Mouse (Mus musculus): ENCODE measurements around the gene Ppp1r12b. TPM values are rescaled to one million over a fixed set of nuclear protein-coding genes. Genes with fewer than 3 reads are reported as not detected.

Gene Ppp1r12b
- total and polyA plus RNA-seq, 3 experiments, result 0.64 to 1.8 (median 1.6) TPM

DNA sequence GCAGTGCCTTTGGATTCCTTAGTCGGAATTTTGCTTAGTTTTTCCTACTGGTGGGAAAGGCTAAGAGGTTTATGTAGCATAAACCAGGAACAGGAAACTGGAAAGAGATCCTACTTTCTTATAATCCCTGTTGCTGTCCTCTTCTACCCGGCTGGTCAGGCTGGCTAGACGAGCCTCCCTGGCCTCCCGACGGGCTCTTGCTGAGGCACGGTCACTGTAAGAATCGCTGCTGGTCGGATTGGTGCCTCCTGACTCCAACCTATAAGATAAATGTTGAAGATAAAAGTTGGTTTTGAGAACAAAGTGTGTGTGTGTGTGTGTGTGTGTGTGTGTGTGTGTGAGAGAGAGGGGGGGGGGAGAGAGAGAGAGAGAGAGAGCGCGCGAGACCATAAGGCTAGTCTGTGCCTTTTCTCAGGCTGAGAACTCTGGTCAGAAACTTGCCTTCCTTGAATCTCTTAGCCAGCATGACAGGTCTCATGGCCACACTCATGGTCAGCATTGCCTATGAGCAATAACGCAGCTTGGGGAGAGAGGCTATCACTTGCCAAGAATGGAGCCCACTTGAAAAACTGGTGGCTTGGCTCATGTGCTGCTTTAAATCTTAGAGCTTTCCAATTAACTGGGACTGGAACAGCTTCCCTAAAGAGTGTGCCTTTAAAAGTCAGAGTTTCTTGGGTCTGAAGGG is 178.4 kb downstream of the Ppp1r12b start:
- H3K4me3 ChIP-seq (replicated peaks in 1 of 3; ENCODE audit: low read depth in 2 of 3, low read length in 2 of 3, poor library complexity in 1 of 3), result no peak overlapping the region
- H3K9me3 ChIP-seq (replicated peaks; ENCODE audit: low read length), result no peaks in the 10 kb centered on the region
- no peaks in the 10 kb centered on the region for H3K27me3 ChIP-seq (replicated peaks)
- in situ Hi-C loops (cut with MboI; ENCODE audit: low pct_ligation_motif_present, low pct_unique_long_range_greater_than_20kb, low sequenced_read_pairs) (no loop called here), dilution Hi-C loops (cut with MboI; ENCODE audit: extremely low pct_ligation_motif_present, extremely low pct_unique_long_range_greater_than_20kb, low sequenced_read_pairs) (no loop called here)
- H3K4me1 ChIP-seq (ENCODE audit: control insufficient read depth in 1 of 2, insufficient read depth in 2 of 2), result peaks cover 0 to 6% of the 10 kb centered on the region in 2 experiments; a peak in 1 of 4 replicates
- TF ChIP-seq MAFK (IDR thresholded peaks at IDR 0.05; ENCODE audit: insufficient replicate concordance, low read length) (no peak), E2F4 (IDR thresholded peaks at IDR 0.05; ENCODE audit: insufficient replicate concordance, low read depth, low read length) (no peak), CTCF (conservative IDR thresholded peaks at IDR 0.05 in 1 of 2, IDR thresholded peaks at IDR 0.05 in 1 of 2; ENCODE audit: low read depth in 2 of 2, low read length in 2 of 2) (no peak), POLR2AphosphoS2 (IDR thresholded peaks at IDR 0.05; ENCODE audit: low read depth, low read length) (no peak), ZMIZ1 (IDR thresholded peaks at IDR 0.05; ENCODE audit: low read depth, low read length) (no peak), MXI1 (IDR thresholded peaks at IDR 0.05; ENCODE audit: low read depth, low read length) (no peak), KAT2A (IDR thresholded peaks at IDR 0.05; ENCODE audit: insufficient replicate concordance, low read length) (no peak), RCOR1 (conservative IDR thresholded peaks at IDR 0.05; ENCODE audit: low read depth, low read length) (no peak), SMC3 (IDR thresholded peaks at IDR 0.05; ENCODE audit: low read depth, low read length) (no peak), HCFC1 (IDR thresholded peaks at IDR 0.05; ENCODE audit: low read depth, low read length) (no peak), ZKSCAN1 (IDR thresholded peaks at IDR 0.05; ENCODE audit: borderline replicate concordance, low read depth, low read length) (no peak), MEF2A (IDR thresholded peaks at IDR 0.05; ENCODE audit: borderline replicate concordance, low read depth, low read length) (no peak), ELF1 (IDR thresholded peaks at IDR 0.05; ENCODE audit: low read depth, low read length) (no peak), RAD21 (IDR thresholded peaks at IDR 0.05; ENCODE audit: low read depth, low read length) (no peak), ETS1 (conservative IDR thresholded peaks at IDR 0.05; ENCODE audit: low read depth, low read length) (no peak), ZC3H11A (IDR thresholded peaks at IDR 0.05; ENCODE audit: low read depth, low read length) (no peak), MAZ (IDR thresholded peaks at IDR 0.05; ENCODE audit: low read depth, low read length) (no peak), MAX (IDR thresholded peaks at IDR 0.05; ENCODE audit: low read length) (no peak)
- H3K79me2 ChIP-seq (replicated peaks; ENCODE audit: control insufficient read depth, extremely low read depth, insufficient read depth, poor library complexity, severe bottlenecking), result no peaks in the 10 kb centered on the region
- H3K27ac ChIP-seq (ENCODE audit: insufficient read depth, low read depth), result no peak overlapping the region
- no peaks in the 10 kb centered on the region for H3K36me3 ChIP-seq (replicated peaks in 1 of 2; ENCODE audit: control insufficient read depth in 1 of 2, insufficient read depth in 1 of 2, low read length in 1 of 2)
- no peak overlapping the region for H3K4me2 ChIP-seq (ENCODE audit: insufficient read depth, low read depth, poor library complexity, severe bottlenecking)
- DNase-seq (ENCODE audit: extremely low read depth), result no peak
- no peak overlapping the region for H3K9ac ChIP-seq (ENCODE audit: insufficient read depth, low read depth)

GRCm38 (mm10) chr1:134775631-134776030 is 180.1 kb downstream of the Ppp1r12b start:
- no peak for TF ChIP-seq ZC3H11A (IDR thresholded peaks at IDR 0.05; ENCODE audit: low read depth, low read length)
- TF ChIP-seq MEF2A (IDR thresholded peaks at IDR 0.05; ENCODE audit: borderline replicate concordance, low read depth, low read length), result no peak
- no peak for TF ChIP-seq POLR2AphosphoS2 (IDR thresholded peaks at IDR 0.05; ENCODE audit: low read depth, low read length)
- TF ChIP-seq NRF1 (IDR thresholded peaks at IDR 0.05; ENCODE audit: low read depth, low read length), result no peak
- TF ChIP-seq MXI1 (IDR thresholded peaks at IDR 0.05; ENCODE audit: low read depth, low read length), result no peak
- TF ChIP-seq ELF1 (IDR thresholded peaks at IDR 0.05; ENCODE audit: low read depth, low read length), result no peak
- TF ChIP-seq GABPA (IDR thresholded peaks at IDR 0.05; ENCODE audit: insufficient replicate concordance, low read depth, low read length), result no peak
- no peak for TF ChIP-seq JUN (IDR thresholded peaks at IDR 0.05; ENCODE audit: insufficient read depth, low read depth, low read length)
- no peak for TF ChIP-seq MAFK (IDR thresholded peaks at IDR 0.05; ENCODE audit: insufficient replicate concordance, low read length)
- no peak for TF ChIP-seq USF1 (IDR thresholded peaks at IDR 0.05; ENCODE audit: low read depth, low read length)
- no peak for TF ChIP-seq EP300 (IDR thresholded peaks at IDR 0.05; ENCODE audit: low read length)
- no peak for TF ChIP-seq RCOR1 (conservative IDR thresholded peaks at IDR 0.05; ENCODE audit: low read depth, low read length)
- no peak for TF ChIP-seq JUND (conservative IDR thresholded peaks at IDR 0.05; ENCODE audit: low read depth, low read length)
- no peak for TF ChIP-seq SMC3 (IDR thresholded peaks at IDR 0.05; ENCODE audit: low read depth, low read length)
- dilution Hi-C loops (cut with MboI; ENCODE audit: extremely low pct_ligation_motif_present, extremely low pct_unique_long_range_greater_than_20kb, low sequenced_read_pairs), result no loop called here
- H3K9ac ChIP-seq (ENCODE audit: insufficient read depth, low read depth), result no peak overlapping the region
- H3K79me2 ChIP-seq (replicated peaks; ENCODE audit: control insufficient read depth, extremely low read depth, insufficient read depth, poor library complexity, severe bottlenecking), result no peaks in the 10 kb centered on the region
- H3K27me3 ChIP-seq (replicated peaks), result no peaks in the 10 kb centered on the region
- no peaks in the 10 kb centered on the region for H3K36me3 ChIP-seq (replicated peaks in 1 of 2; ENCODE audit: control insufficient read depth in 1 of 2, insufficient read depth in 1 of 2, low read length in 1 of 2)
- H3K27ac ChIP-seq (ENCODE audit: insufficient read depth, low read depth), result no peak overlapping the region
- no peak overlapping the region for H3K4me2 ChIP-seq (ENCODE audit: insufficient read depth, low read depth, poor library complexity, severe bottlenecking)
- DNase-seq (ENCODE audit: extremely low read depth), result no peak
- no peak overlapping the region for H3K4me3 ChIP-seq (replicated peaks in 1 of 3; ENCODE audit: low read depth in 2 of 3, low read length in 2 of 3, poor library complexity in 1 of 3)
- in situ Hi-C loops (cut with MboI; ENCODE audit: low pct_ligation_motif_present, low pct_unique_long_range_greater_than_20kb, low sequenced_read_pairs), result no loop called here
- H3K4me1 ChIP-seq (ENCODE audit: control insufficient read depth in 1 of 2, insufficient read depth in 2 of 2), result peaks cover 0 to 17% of the 10 kb centered on the region in 2 experiments; a peak in 3 of 4 replicates
- H3K9me3 ChIP-seq (replicated peaks; ENCODE audit: low read length), result no peaks in the 10 kb centered on the region

Data from CH12.LX (cell line).